Mouse (Mus musculus): ENCODE measurements at regions not wholly inside any gene's neighbourhood (a gene's known extent, or its start where the extent isn't known, plus 50 kb on each side); places are given as distances from the start of the nearest gene placed in this dataset.

DNA sequence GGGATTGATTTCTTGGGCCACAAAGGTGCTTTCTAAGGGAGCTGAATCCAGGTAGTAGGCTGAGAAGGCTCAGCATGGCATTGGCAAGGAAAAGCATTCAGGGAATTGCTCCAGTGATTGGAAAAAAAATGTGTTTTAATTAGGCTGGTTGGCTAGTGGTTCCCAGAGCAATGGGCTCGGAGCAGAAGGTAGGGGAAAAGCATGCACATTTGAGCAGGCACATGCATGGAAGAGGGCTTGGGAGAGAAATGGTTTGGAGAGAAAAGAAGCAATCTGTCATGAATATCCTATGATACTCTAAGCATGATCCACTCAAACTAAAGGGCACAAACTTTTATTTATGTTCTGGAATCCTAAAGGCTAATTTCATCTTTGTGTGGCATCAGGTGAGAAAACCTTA is 150.9 kb upstream of the Ppargc1a start:
- DNase-seq (ENCODE audit: low spot score in 2 of 2): no peak
- intact Hi-C loops (cut with DNase I): no loop called here

- DNase-seq (ENCODE audit: low spot score in 2 of 2): no peak
- intact Hi-C loops (cut with DNase I): no loop called here
Observed at GRCm38 (mm10) chr5:51711860-51712560, 144.5 kb upstream of the Ppargc1a start.

- intact Hi-C loops (cut with DNase I): no loop called here
- no peak for DNase-seq (ENCODE audit: low spot score in 2 of 2)
Observed at GRCm38 (mm10) chr5:51710664-51711063, 143.1 kb upstream of the Ppargc1a start.

DNA sequence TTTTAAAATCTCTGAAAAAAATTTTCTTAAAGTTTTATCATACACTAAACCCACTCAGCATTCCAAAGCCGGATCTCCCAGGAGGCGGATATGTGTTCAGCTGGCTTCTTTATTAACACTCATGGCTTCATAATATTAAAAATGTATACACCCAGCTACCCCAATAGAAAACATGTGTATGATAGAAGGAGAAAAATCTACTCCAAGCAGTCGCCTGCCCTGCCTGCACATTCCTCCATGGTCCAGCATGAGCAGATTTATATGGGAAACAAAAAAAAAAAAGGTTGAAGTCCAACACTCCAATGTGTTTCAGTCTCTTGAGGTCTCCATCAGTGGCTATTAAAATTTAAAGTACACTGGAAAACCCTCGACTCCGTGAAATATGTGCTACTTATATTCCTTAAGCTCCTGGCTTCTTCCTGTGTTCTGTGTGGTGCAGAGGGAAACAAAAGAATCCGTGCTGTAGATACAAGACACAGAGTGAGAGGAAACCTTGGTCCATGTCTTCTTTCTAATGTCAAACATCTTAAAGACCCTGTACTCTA is 142.0 kb upstream of the Ppargc1a start:
- DNase-seq (ENCODE audit: low spot score in 2 of 2): no peak
- intact Hi-C loops (cut with DNase I): no loop called here

DNA sequence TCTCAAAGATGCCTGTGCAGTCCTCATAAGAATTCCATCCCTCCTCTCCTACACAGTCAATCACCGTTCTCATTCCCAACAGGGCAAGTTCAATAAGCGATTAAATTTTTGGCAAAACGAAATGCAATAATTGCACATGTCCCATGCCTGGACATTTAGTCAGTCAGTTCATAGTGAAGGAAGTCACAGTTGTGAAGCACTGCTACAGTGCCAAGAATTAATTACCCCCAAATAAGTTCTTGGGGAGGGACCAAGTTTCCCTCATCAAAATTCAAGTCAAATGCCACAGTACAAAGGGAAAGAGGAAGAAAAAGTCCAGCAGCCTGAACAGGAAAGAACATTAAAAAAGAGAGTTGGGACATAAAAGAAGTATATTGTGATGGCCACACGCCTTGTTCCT is 112.4 kb upstream of the Ppargc1a start:
- DNase-seq (ENCODE audit: low spot score in 2 of 2): peak in 1 of 2 experiments; percentile 42
- intact Hi-C loops (cut with DNase I): no loop called here

- DNase-seq (ENCODE audit: low spot score in 2 of 2): peak in 1 of 2 experiments; percentile 26
- intact Hi-C loops (cut with DNase I): no loop called here
Observed at GRCm38 (mm10) chr5:51671190-51671589, 103.7 kb upstream of the Ppargc1a start.

- no peak for DNase-seq (ENCODE audit: low spot score in 2 of 2)
- intact Hi-C loops (cut with DNase I): no loop called here
Observed at GRCm38 (mm10) chr5:51665241-51665640, 97.7 kb upstream of the Ppargc1a start.

DNA sequence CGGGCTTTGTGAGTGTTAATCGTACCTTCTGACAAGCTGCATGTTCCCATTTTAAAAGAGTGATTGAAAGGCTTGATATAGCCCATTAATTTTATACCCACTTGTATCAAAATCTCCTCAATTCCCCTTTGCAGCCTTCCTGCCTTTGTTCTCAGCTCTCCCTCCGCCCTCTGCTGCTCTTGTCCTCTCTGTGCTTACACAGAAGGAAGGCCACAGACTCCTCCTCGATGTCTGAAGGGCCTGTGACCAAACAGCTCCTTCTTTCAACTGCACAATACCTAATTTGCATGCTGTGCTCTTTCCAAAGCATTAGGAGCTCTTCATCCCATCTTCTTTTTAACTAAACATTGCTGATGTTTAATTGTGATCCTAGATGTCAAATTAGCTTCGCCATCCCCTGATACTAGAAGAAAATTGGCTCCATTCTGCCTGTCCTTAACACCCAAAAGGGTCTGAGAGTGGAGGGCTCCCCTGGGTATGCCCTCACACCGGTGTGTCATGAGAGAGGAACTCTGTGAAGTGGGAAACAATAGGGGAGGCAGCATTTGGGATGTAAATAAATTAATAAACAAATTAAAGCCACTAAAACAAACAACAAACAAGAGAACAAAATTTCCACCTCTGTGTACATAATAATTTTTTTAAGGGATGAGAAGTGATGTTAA is 90.8 kb upstream of the Ppargc1a start:
- intact Hi-C loops (cut with DNase I): no loop called here
- no peak for DNase-seq (ENCODE audit: low spot score in 2 of 2)

DNA sequence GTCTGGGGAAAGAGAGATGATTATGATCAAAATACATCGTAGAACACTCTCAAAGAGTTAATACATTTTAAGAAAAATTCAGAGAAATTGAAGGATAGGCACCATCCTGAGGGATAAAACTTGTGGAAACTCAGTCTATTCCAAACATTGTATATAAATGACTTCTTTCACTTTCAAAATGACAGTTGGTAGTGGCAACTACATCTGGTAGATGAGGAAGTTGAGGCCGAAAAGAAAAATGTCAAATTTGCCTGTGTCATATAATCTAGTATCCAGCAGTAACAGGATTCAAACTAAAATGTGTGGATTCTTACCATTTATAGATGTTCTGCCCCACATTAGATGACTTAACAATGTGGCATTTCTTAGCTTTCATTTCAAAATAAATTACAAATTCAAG is 86.0 kb upstream of the Ppargc1a start:
- no peak for DNase-seq (ENCODE audit: low spot score in 2 of 2)
- intact Hi-C loops (cut with DNase I): no loop called here

GRCm38 (mm10) chr5:51624400-51624799 is 56.9 kb upstream of the Ppargc1a start:
- intact Hi-C loops (cut with DNase I): no loop called here
- no peak for DNase-seq (ENCODE audit: low spot score in 2 of 2)
